Mouse (Mus musculus): ENCODE results near the gene Gpr26. TPM values are rescaled to one million over a fixed set of nuclear protein-coding genes. Genes with fewer than 3 reads are reported as not detected.

The Gpr26 gene
- total and polyA plus RNA-seq, 3 experiments: not detected

- no peak for TF ChIP-seq JUND (conservative IDR thresholded peaks at IDR 0.05; ENCODE audit: low read depth, low read length)
- no peak for TF ChIP-seq TBP (conservative IDR thresholded peaks at IDR 0.05; ENCODE audit: low read depth, low read length)
- TF ChIP-seq ZNF384 (IDR thresholded peaks at IDR 0.05; ENCODE audit: low read depth, low read length): no peak
- no peak for TF ChIP-seq IRF4 (IDR thresholded peaks at IDR 0.05; ENCODE audit: low read depth, low read length)
- no peak for TF ChIP-seq RAD21 (IDR thresholded peaks at IDR 0.05; ENCODE audit: low read depth, low read length)
- in situ Hi-C loops (cut with MboI; ENCODE audit: low pct_ligation_motif_present, low pct_unique_long_range_greater_than_20kb, low sequenced_read_pairs) (no loop called here), dilution Hi-C loops (cut with MboI; ENCODE audit: extremely low pct_ligation_motif_present, extremely low pct_unique_long_range_greater_than_20kb, low sequenced_read_pairs) (no loop called here)
- no peaks in the 10 kb centered on the region for H3K9me3 ChIP-seq (replicated peaks; ENCODE audit: low read length)
- H3K4me2 ChIP-seq (ENCODE audit: insufficient read depth, low read depth, poor library complexity, severe bottlenecking): no peak overlapping the region
- no peaks in the 10 kb centered on the region for H3K4me1 ChIP-seq (ENCODE audit: control insufficient read depth in 1 of 2, insufficient read depth in 2 of 2)
- DNase-seq (ENCODE audit: extremely low read depth): no peak
- no peaks in the 10 kb centered on the region for H3K36me3 ChIP-seq (replicated peaks in 1 of 2; ENCODE audit: control insufficient read depth in 1 of 2, insufficient read depth in 1 of 2, low read length in 1 of 2)
- H3K4me3 ChIP-seq (replicated peaks in 1 of 3; ENCODE audit: low read depth in 2 of 3, low read length in 2 of 3, poor library complexity in 1 of 3): no peak overlapping the region
- H3K27ac ChIP-seq (ENCODE audit: insufficient read depth, low read depth): no peak overlapping the region
- no peak overlapping the region for H3K9ac ChIP-seq (ENCODE audit: insufficient read depth, low read depth)
- no peaks in the 10 kb centered on the region for H3K79me2 ChIP-seq (replicated peaks; ENCODE audit: control insufficient read depth, extremely low read depth, insufficient read depth, poor library complexity, severe bottlenecking)
- H3K27me3 ChIP-seq (replicated peaks): peaks cover 75% of the 10 kb centered on the region
Observed at GRCm38 (mm10) chr7:131989056-131989455, 22.8 kb downstream of the Gpr26 start.

- Histone ChIP-seq H3K4me3 (replicated peaks in 1 of 3; ENCODE audit: low read depth in 2 of 3, low read length in 2 of 3, poor library complexity in 1 of 3) (no peak overlapping the region), H3K4me2 (ENCODE audit: insufficient read depth, low read depth, poor library complexity, severe bottlenecking) (no peak overlapping the region), H3K27ac (ENCODE audit: insufficient read depth, low read depth) (no peak overlapping the region), H3K79me2 (replicated peaks; ENCODE audit: control insufficient read depth, extremely low read depth, insufficient read depth, poor library complexity, severe bottlenecking) (no peaks in the 10 kb centered on the region), H3K27me3 (replicated peaks) (peaks cover 53% of the 10 kb centered on the region), H3K9me3 (replicated peaks; ENCODE audit: low read length) (peaks cover 6% of the 10 kb centered on the region), H3K9ac (ENCODE audit: insufficient read depth, low read depth) (no peak overlapping the region), H3K4me1 (ENCODE audit: control insufficient read depth in 1 of 2, insufficient read depth in 2 of 2) (no peaks in the 10 kb centered on the region), H3K36me3 (replicated peaks in 1 of 2; ENCODE audit: control insufficient read depth in 1 of 2, insufficient read depth in 1 of 2, low read length in 1 of 2) (no peaks in the 10 kb centered on the region)
- in situ Hi-C loops (cut with MboI; ENCODE audit: low pct_ligation_motif_present, low pct_unique_long_range_greater_than_20kb, low sequenced_read_pairs): no loop called here
- DNase-seq (ENCODE audit: extremely low read depth): no peak
- TF ChIP-seq NRF1 (IDR thresholded peaks at IDR 0.05; ENCODE audit: low read depth, low read length) (no peak), CTCF (conservative IDR thresholded peaks at IDR 0.05 in 1 of 2, IDR thresholded peaks at IDR 0.05 in 1 of 2; ENCODE audit: low read depth in 2 of 2, low read length in 2 of 2) (no peak), CHD2 (IDR thresholded peaks at IDR 0.05; ENCODE audit: low read length) (no peak), MAX (IDR thresholded peaks at IDR 0.05; ENCODE audit: low read length) (no peak)
- dilution Hi-C loops (cut with MboI; ENCODE audit: extremely low pct_ligation_motif_present, extremely low pct_unique_long_range_greater_than_20kb, low sequenced_read_pairs): no loop called here
Observed at GRCm38 (mm10) chr7:131992226-131992625, 26.0 kb downstream of the Gpr26 start.

DNA sequence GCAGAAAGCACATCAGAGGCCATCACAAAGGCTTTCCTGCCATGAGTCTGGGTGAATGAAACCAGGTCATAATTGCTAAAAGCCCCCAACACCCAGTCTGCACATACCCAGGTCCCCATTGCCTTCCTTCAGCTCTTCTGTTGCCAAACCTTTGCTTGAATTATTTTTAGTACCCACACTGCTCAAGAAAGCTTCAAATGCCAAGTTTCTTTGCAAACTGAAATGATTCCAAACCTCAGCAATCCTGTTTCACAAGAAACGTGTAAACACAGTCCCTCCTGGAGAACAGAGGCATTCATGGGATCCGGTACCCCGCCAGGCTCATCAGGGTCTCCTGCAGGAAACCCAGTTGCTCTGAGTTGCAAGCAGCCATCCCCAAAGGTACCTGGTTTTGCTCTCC is 26.6 kb downstream of the Gpr26 start:
- dilution Hi-C loops (cut with MboI; ENCODE audit: extremely low pct_ligation_motif_present, extremely low pct_unique_long_range_greater_than_20kb, low sequenced_read_pairs): no loop called here
- no peaks in the 10 kb centered on the region for H3K79me2 ChIP-seq (replicated peaks; ENCODE audit: control insufficient read depth, extremely low read depth, insufficient read depth, poor library complexity, severe bottlenecking)
- no peak overlapping the region for H3K27ac ChIP-seq (ENCODE audit: insufficient read depth, low read depth)
- no peak overlapping the region for H3K9ac ChIP-seq (ENCODE audit: insufficient read depth, low read depth)
- H3K9me3 ChIP-seq (replicated peaks; ENCODE audit: low read length): peaks cover 6% of the 10 kb centered on the region
- no peak overlapping the region for H3K4me3 ChIP-seq (replicated peaks in 1 of 3; ENCODE audit: low read depth in 2 of 3, low read length in 2 of 3, poor library complexity in 1 of 3)
- TF ChIP-seq RCOR1 (conservative IDR thresholded peaks at IDR 0.05; ENCODE audit: low read depth, low read length): no peak
- TF ChIP-seq EP300 (IDR thresholded peaks at IDR 0.05; ENCODE audit: low read length): no peak
- TF ChIP-seq CHD2 (IDR thresholded peaks at IDR 0.05; ENCODE audit: low read length): no peak
- no peak for TF ChIP-seq SIN3A (IDR thresholded peaks at IDR 0.05; ENCODE audit: low read length)
- no peak for TF ChIP-seq ETS1 (conservative IDR thresholded peaks at IDR 0.05; ENCODE audit: low read depth, low read length)
- no peak for TF ChIP-seq BHLHE40 (IDR thresholded peaks at IDR 0.05; ENCODE audit: low read depth, low read length)
- TF ChIP-seq ZKSCAN1 (IDR thresholded peaks at IDR 0.05; ENCODE audit: borderline replicate concordance, low read depth, low read length): no peak
- no peak for TF ChIP-seq TBP (conservative IDR thresholded peaks at IDR 0.05; ENCODE audit: low read depth, low read length)
- no peak for TF ChIP-seq KAT2A (IDR thresholded peaks at IDR 0.05; ENCODE audit: insufficient replicate concordance, low read length)
- no peak for TF ChIP-seq CHD1 (IDR thresholded peaks at IDR 0.05; ENCODE audit: low read depth, low read length)
- no peak for TF ChIP-seq HCFC1 (IDR thresholded peaks at IDR 0.05; ENCODE audit: low read depth, low read length)
- no peak for TF ChIP-seq TCF12 (IDR thresholded peaks at IDR 0.05; ENCODE audit: low read depth, low read length)
- TF ChIP-seq JUND (conservative IDR thresholded peaks at IDR 0.05; ENCODE audit: low read depth, low read length): no peak
- TF ChIP-seq E2F4 (IDR thresholded peaks at IDR 0.05; ENCODE audit: insufficient replicate concordance, low read depth, low read length): no peak
- no peak for TF ChIP-seq MAZ (IDR thresholded peaks at IDR 0.05; ENCODE audit: low read depth, low read length)
- TF ChIP-seq PAX5 (IDR thresholded peaks at IDR 0.05; ENCODE audit: low read length): no peak
- no peak for TF ChIP-seq MYC (IDR thresholded peaks at IDR 0.05; ENCODE audit: low read depth, low read length)
- no peaks in the 10 kb centered on the region for H3K36me3 ChIP-seq (replicated peaks in 1 of 2; ENCODE audit: control insufficient read depth in 1 of 2, insufficient read depth in 1 of 2, low read length in 1 of 2)
- H3K27me3 ChIP-seq (replicated peaks): peaks cover 47% of the 10 kb centered on the region
- in situ Hi-C loops (cut with MboI; ENCODE audit: low pct_ligation_motif_present, low pct_unique_long_range_greater_than_20kb, low sequenced_read_pairs): no loop called here
- H3K4me2 ChIP-seq (ENCODE audit: insufficient read depth, low read depth, poor library complexity, severe bottlenecking): no peak overlapping the region
- no peak for DNase-seq (ENCODE audit: extremely low read depth)
- no peaks in the 10 kb centered on the region for H3K4me1 ChIP-seq (ENCODE audit: control insufficient read depth in 1 of 2, insufficient read depth in 2 of 2)

Data from CH12.LX (cell line).